Mouse (Mus musculus) ES-E14 (cell line): ENCODE measurements around the gene Arl4d.

Source experiments
- HCFC1 ChIP-seq: IDR thresholded peaks from 2 replicates; pipeline ENCODE4 v1.6.1; 2012; ENCODE audit warnings: low read length, inconsistent platforms, borderline replicate concordance; ENCODE audit not compliant: insufficient read depth
- MAFK ChIP-seq: IDR thresholded peaks from 2 replicates; pipeline ENCODE4 v1.6.1; 2014; ENCODE audit warnings: mild to moderate bottlenecking, low read depth, low read length, inconsistent platforms; ENCODE audit not compliant: insufficient read depth
- ZC3H11A ChIP-seq: IDR thresholded peaks from 2 replicates; pipeline ENCODE4 v1.6.1; 2012; ENCODE audit warnings: low read depth, mild to moderate bottlenecking, inconsistent platforms, low read length, borderline replicate concordance
- ZNF384 ChIP-seq: IDR thresholded peaks from 2 replicates; pipeline ENCODE4 v1.6.1; 2012; ENCODE audit warnings: low read depth, low read length, inconsistent platforms

GRCm38 (mm10) chr11:101626649-101626994, 38.7 kb upstream of the Arl4d start:
- TF ChIP-seq MAFK, result no peak
- no peak for TF ChIP-seq HCFC1
- TF ChIP-seq ZNF384, result no peak
- TF ChIP-seq ZC3H11A, result no peak
